Mouse (Mus musculus): ENCODE data around the gene Lfng.

Lfng gene

DNA sequence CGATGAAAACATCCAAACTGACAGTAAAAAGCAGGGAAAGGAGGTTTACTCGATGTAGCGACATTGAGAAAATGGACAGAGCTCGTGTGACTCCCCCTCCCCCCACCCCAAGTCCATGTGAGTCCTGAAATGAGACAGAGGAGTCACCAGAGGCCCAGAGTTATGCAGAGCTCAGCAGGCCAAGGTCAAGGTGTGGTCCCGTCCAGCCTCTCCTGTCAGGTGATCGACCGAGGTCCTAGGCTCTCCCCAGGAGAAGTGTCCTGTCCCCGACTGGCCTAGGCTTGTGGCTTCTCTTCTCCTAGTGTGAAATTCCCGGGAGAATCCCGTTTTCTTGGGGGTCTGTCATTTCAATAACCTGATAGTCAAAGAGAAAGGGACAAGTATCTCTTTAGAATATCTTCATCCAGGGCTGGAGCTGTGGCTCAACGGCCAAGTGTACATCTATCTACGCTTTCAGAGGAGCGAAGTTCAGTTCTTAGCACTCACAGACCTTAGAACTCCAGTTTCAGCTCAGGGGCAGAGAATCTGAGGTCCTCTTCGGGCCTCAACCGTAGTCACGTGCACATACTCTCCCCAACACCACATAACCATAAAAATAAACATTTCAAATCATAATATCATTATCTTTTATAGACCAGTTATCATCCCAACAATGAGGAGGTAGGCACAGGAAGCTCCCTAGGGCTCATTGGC is 17.9 kb upstream of the Lfng start:
- DNase-seq (ENCODE audit: extremely low spot score) = no peak

DNA sequence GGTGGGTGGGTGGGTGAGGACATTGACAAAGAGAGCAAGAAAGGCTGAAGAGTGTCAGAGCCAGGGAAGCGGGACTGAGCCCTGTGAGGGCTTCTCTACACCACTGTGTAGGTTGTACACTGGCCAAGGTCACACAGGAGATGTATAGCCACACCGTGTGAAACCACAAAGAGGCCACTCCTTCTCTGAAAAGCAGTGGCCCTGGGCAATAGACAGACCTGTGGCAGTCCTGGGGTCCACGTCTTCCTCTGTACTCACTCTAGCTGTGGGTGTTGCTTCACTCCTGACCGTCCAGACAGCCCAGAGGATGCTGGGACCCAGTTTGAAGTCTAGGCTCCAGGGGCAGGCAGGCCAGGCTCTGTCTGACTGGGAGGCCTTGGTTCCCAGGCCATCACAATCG is 12.3 kb upstream of the Lfng start:
- DNase-seq (ENCODE audit: extremely low spot score) = no peak

DNA sequence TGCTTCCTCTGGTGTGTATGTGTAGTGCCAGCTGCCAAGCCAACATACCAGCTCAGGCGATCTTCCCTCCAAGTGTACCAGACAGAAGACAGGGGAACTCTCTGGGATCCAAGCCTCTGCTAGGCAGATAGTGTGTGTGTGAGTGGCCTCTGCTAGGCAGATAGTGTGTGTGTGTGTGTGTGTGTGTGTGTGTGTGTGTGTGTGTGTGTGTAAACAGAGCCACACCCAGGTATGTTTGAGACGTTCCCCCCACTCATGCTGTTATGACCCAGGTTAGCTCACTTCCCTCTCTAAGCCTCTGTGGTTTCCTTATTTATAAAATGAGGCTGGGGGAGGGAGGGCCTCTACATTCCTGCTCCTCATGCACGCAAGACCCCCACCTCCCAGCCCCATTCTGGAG is 10.7 kb upstream of the Lfng start:
- no peak for DNase-seq (ENCODE audit: extremely low spot score)

DNA sequence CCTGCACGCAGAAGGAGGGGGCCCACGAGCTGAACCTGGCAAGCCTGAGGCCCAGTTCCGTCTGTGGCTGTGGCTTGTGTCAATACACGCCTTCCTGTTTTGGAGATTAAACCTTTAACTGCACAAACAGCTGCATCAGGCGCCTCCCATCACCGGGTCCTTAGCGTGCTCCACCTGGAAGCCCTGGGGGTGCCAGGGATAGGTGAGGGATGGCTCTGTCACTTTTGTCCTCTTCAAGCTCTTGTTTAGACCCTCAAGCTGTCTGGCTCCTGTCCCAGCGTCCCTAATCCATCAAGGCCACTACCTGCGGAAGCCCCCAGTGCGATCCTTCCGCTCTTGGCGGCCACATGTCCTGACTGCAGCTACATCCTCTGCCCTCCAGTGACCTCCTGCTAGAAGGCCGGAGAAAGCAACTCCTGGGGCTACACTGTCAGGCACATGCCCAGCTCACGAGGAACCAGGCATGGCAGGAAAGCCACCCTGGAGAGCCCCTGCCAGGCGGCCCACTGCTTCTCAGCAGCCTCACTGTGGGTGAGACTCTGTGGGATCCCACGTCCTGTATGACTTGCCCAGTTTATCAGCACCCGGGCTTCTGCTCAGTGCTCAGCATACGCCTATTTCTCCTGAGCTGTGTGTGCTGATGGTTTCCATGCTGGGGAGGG is 10.1 kb upstream of the Lfng start:
- no peak for DNase-seq (ENCODE audit: extremely low spot score)

DNA sequence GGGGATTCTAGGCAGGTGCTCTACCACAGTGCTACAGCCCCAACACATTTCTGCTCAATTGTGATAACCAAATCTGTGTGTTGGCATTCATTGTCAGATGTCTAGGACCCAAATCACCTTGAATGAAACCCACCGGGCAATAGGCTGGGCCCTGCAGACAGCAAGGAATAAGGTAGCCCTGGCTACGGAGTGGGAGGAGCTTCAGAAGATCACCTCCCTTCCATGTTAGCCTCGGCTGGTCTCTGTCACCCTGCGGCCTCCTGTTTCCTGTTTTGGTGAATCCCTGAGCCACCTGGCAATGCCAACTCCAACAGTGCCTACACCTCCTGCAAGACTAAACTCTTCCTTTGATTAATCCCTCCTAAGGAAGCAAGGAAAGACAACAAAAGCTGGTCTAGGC is 9.3 kb upstream of the Lfng start:
- DNase-seq (ENCODE audit: extremely low spot score) = no peak

DNA sequence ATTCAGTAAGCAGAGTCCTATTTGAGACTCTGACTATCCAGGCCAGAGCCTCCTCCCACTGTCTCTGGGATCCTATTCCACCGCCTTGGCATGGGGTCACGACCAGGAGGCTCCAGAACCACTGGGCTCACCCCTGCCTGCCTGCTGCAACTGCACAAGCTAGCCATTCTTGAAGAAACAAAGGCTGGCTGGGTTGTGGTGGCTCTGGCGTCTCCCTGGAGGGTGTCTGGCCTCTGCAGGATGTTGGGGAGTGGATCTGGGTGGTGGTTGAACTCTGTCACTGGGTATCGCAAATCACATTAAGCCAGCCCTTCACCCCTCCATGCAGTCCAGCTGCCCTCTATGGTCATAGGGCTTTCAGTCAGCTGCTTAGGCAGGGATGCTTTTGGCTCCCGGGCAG is 7.2 kb upstream of the Lfng start:
- no peak for DNase-seq (ENCODE audit: extremely low spot score)

DNA sequence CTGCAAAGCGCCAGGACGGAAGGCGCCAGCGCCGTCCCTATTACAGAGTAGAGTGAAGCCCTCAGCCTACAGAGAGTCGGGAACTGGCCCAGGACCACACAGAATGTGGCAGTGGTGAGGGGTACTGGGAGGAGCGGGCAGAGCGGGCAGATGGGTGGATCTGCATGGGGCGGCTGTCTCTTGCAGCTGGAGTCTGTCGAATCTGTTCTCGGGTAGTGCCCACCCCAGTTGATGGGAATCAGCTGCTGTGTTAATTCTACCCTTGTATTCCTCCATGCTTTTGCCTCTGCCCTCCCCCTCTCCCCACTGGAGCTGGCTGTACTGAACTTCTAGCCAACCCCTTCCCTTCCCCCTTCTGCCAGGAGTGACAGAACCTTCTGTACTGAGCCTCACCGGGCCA is 5.4 kb upstream of the Lfng start:
- no peak for DNase-seq (ENCODE audit: extremely low spot score)

DNA sequence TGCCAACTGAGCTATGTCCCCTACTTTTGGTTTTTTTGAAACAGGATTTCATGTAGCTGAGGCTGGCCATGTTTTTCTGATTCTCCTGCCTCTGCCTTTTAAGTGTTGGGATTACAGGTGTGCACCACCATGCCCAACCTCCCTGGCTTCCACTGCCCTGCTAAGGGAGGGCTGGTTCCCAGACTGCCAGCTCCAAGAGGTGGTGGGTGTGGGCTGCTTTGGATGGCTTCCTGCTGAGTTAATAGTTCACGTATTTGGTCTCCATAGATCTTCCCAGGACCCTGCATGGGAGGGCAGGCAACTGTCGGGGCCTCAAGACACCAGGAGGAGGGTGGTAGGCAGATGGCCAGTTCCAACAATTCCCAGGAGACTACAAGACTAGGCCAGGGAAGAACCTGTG is 4.6 kb upstream of the Lfng start:
- no peak for DNase-seq (ENCODE audit: extremely low spot score)

DNA sequence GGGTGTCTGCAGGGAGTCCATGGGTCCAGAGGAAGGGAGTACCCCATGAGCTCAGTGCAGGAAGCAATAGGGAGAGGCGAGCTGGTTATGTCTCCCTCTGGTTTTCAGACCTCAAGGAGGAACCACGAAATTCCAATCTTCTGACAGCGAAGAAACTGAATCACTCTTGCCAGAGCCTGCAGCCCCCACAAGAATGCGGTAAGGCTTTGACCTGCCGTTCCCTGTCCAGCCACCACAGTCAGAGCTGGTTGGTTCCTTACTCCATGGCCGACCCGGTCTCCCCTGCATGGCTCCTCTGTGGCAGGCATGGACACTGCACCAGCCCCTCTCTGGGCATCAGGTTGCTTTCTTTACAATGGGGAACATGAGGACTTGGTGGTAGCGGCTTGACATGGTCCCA is 2.7 kb upstream of the Lfng start:
- no peak for DNase-seq (ENCODE audit: extremely low spot score)

DNA sequence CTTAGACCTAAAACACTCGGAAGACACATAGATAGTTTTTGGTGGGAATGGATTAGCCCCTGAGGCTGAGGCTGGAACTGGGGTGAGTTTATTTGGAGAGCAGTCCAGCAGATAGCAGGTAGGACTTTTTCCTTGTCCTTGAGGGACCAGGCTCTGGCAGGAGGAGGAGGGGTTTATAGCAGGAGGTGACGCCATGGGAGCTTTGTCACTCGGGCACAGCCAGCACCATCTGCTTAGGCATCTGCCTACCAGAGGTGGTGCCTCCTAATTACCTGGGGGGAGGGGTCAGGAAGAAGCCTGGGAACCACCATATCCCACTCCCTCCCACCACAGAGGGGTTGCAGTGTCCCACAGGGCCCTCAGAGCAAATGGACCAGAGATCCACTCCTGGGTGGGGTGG is 1.9 kb upstream of the Lfng start:
- peak; percentile 27 for DNase-seq (ENCODE audit: extremely low spot score)

DNA sequence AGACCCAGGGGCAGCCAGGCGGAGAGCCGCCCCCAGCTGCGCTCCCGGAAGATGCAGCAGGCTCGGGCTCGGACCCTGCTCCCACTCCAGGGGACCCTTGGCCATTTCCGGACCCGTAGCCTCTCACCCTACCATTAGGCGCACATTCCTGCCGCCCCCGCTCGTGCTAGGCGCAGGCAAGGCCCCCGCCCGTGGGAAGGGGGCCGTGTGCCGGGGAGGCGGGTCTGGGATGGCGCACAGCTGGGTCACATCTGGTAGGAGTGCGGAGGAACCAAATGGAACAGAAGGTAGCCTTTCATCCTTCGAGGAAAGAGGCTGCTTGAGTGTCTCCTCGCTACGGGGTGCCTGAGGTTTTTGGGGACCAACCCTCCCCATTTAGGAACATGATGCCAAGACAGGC is 734 bp upstream of the Lfng start:
- peak; percentile 54 for DNase-seq (ENCODE audit: extremely low spot score)

DNA sequence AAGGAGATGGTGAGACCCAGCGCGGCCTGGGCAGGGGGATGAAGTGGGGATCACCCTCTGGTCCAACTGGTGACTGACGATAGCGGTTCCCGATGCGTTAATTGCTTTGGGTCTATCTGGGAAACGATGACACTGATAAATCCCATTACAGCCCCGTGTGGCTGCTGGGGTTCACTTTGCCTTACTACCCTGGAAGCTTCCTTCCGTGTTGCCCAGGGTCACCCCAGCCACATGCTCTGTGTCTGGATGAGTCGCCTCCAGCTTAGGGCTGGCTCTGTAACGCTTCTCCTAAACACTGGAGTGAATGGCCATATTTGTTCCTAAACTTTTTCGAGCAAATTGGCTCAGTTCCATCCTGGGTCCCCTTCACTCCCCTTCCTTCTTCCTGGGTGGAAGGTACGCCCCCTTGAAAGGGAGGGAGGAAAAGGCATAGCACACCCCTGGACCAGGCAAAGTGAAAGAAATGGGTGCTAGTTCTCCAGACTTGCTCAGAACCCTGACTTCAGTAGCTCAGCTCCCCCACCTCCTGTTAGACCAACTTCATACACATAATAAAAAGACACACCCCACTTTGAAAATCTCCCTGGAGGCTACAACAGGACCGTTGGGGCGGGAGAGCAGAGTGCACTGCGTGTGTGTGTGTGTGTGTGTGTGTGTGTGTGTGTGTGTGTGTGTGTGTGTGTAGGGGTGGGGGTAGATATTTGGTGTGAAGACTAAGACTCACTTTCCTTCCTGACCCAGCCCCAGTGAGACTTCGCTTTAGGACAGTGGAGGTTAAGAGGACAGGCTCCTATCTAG is 915 bp downstream of the Lfng start:
- DNase-seq (ENCODE audit: extremely low spot score) = no peak

DNA sequence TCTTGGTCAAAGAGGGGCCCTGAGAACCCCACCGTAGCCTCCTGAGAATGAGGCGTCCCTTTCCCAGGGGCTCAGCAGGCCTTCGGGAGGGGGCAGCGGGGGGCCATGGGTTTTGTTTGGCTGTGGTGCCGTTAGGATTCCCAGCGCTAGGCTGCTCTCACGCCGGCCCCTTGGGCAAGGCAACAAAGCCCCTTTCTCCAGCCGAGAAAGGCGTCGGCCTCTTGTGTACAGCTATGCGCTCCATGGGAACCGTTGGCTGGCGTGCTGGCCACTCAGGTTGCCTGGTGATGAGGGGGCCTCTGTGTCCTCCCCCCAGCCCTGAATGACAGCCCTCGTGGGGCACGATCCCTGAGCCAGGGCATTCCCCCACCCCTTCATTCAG is 1.5 kb downstream of the Lfng start:
- peak; percentile 51 for DNase-seq (ENCODE audit: extremely low spot score)

DNA sequence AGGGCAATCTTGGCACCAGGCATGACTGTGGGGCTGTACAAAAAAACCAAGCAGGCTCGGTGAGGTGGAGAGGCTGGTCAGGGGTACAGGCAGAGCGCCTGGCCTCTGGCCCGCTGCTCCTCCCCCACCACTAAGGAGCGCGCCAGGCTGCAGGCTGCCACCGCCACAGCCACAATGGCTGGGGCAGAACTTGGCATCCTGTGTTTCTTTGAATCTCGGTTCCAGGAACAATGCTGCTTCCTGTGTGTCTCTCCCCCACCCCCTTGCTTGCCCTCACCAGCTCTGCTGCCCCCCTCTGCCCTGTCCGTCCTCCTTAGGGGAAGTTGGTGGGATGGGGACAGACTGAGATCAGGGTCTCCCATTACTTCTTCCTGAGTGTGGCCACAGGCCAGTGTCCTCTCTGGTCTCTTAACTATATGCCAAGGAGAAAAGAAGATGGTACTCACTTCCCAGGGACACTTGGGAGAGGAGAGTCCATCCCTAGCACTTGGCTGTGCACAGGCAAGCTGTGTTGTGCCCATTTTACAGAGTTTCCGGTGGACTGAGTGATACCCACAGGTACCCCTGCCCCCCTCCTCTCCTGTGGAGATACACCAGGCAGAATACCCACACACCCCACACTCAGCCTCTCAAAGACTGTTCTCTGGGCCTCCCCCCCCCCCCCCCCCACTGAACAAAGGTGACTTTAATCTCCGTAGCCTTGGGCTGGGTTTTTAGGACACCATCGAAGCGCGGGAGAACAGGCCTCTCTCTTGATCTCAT is 2.6 kb downstream of the Lfng start:
- peak; percentile 38 for DNase-seq (ENCODE audit: extremely low spot score)

DNA sequence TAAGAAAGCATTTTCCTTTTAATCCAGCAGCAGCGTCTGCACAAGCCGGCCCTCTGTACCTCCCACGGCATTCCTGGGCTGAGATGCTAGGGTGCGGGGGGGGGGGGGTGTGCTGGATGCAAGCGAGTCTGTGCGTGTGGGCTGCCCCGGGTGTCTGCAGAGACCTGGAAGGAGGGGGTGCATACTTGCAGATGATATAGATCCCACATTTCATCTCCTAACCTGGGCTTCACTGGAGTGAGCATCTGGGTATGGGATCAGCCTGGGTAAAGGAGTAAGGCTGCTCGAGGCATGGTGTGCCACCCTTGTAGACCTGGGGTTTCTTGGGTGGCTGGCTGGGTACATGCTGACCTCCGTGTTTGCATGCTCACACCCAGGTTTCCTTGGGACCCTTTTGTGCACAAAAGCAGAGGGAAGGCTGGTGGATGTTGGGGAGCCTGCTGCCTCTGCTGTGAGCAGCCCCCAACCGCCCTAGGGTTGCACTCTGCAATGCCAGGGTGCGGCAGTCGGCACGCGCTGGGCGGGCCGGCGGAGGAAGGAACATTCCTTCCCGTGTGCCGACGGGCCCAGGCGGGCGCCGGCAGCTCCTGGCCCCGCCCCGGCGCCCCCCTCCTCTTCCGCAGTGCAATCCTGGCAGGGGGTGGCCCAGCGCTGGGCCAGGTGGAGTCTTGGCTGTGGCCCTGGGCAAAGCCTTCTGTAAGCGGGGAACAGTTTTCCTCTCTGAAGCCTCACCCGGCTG is 3.3 kb downstream of the Lfng start:
- DNase-seq (ENCODE audit: extremely low spot score) = peak; percentile 48

DNA sequence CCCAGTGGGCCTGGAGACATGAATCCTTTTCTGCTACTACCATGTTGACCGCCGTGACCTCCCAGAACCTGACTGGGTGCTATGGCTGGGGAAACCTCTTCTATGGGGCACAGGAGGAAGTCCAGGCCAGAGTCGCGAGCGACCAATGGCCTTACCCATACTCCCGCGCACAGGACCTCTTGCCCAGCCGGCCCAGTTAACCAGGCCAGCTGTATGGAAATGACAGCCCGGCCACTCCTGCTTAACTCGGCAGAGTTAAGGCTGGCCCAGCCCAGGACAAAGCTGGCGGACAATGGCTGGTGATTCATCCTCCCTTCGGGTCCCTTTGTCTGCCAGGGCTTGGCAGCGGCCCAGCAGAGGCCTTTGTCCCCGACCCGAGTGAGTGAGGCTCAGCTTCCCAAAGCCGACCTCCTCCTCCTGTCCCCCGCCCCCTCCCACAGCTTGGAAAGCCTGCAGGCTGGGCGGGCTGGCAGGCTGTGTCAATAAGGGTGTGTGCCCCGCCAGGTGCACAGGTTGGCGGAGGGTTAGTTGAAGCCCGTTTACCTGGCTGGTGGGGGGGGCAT is 4.0 kb downstream of the Lfng start:
- peak; percentile 79 for DNase-seq (ENCODE audit: extremely low spot score)

DNA sequence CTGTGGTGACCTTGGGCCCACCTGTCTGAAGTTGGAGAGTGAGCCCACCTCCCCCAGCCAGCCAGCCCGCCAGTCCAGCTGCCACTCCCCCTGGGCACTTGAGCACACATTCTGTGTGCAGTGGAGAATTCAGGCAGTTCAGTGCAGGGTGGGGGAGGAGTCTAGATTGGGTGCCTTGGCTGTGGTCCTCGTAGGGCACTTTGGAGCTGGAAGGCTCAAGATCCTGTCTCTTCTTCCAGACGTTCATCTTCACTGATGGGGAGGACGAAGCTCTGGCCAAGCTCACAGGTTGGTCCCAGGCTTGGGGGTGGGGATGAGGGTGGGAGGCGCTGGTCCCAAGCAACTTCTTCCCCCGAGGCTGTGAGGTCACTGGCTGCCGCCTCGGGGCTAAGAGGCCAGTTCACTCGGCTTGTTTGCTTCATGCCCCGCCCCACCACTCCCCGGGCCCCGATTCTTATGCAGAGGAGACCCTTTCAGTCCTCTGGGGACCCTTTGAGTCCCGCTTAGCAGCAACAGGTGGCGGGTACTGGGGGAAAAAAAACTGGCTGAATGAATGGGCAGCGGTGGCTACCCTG is 4.6 kb downstream of the Lfng start:
- peak; percentile 73 for DNase-seq (ENCODE audit: extremely low spot score)

DNA sequence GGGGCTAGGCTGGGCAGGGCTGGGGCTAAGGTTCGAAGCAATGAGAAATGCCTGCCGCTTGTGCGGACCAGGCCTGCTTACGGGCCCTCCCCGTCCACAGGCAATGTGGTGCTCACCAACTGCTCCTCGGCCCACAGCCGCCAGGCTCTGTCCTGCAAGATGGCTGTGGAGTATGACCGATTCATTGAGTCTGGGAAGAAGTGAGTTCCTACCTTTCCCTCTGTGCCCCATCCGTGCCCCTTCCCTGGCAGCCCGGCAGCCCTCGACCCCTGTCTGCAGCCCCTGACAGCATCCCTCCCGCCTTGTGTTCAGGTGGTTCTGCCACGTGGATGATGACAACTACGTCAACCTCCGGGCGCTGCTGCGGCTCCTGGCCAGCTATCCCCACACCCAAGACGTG is 5.1 kb downstream of the Lfng start:
- no peak for DNase-seq (ENCODE audit: extremely low spot score)

DNA sequence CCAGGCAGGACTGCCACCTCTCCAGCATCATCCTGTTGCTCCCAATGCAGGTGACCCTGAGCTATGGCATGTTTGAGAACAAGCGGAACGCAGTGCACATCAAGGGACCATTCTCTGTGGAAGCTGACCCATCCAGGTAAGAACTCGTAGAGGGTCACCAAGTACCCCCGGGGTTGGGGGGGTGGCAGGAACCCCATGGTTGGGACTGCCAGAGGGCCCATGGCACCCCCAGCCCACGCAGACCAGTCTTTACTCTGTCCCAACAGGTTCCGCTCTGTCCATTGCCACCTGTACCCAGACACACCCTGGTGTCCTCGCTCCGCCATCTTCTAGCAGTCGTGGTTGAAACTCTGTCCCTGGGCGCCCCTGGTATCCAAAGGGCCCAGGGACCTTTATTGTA is 7.0 kb downstream of the Lfng start:
- DNase-seq (ENCODE audit: extremely low spot score) = no peak

DNA sequence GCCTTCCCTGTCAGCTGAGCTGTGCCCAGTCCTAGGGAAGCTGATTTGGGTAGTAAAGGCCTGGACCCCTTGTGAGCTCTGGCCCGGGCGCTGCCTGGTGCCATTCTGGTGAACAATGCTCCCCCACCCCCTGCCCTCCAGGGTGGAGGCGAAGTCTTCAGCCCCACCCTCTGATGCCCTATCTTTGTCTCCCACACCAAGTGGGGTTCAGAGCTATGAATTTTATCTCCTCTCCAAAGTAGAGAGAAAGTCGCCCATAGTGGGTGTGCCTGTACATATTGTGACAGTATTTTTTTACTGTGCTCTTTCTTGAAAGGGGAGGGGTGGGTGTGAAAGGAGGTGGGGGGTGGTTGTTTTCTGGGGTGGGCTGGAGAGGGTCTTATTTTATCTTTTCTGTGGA is 7.7 kb downstream of the Lfng start:
- DNase-seq (ENCODE audit: extremely low spot score) = no peak

All from embryo, embryonic 9.5 days (tissue).